Mouse (Mus musculus) limb, embryonic 15.5 days (tissue): ENCODE results near the gene F2rl1. TPM values are rescaled to one million over a fixed set of nuclear protein-coding genes. Genes with fewer than 3 reads are reported as not detected.

Source experiments
- ATAC-seq: fragments of 200-750 bp; cut with Nextera tagmentation; 2 replicates; pipeline ENCODE4 v1.8.0; 2017; ENCODE audit warnings: low read depth, moderate TSS enrichment; ENCODE audit not compliant: insufficient number of reproducible peaks, low FRiP score, low TSS enrichment
- H3K27ac ChIP-seq: fragments of 300-500 bp; sonication (generic); 2 replicates; pipeline ENCODE4 v1.5.1; 2015; ENCODE audit warnings: moderate library complexity, mild to moderate bottlenecking, inconsistent platforms
- H3K27me3 ChIP-seq: fragments of 300-500 bp; sonication (generic); 2 replicates; pipeline ENCODE4 v1.6.1; 2015; ENCODE audit warnings: inconsistent platforms
- H3K36me3 ChIP-seq: fragments of 300-500 bp; sonication (generic); 2 replicates; pipeline ENCODE4 v1.6.1; 2015; ENCODE audit warnings: inconsistent platforms
- H3K4me1 ChIP-seq: fragments of 300-500 bp; sonication (generic); 2 replicates; pipeline ENCODE4 v1.6.1; 2015; ENCODE audit warnings: inconsistent platforms
- H3K4me2 ChIP-seq: fragments of 300-500 bp; sonication (generic); 2 replicates; pipeline ENCODE4 v1.6.1; 2015; ENCODE audit warnings: mild to moderate bottlenecking, inconsistent platforms
- H3K4me3 ChIP-seq: fragments of 300-500 bp; sonication (generic); 2 replicates; pipeline ENCODE4 v1.5.1; 2015; ENCODE audit warnings: mild to moderate bottlenecking, inconsistent platforms
- H3K9ac ChIP-seq: fragments of 300-500 bp; sonication (generic); 2 replicates; pipeline ENCODE4 v1.6.1; 2015; ENCODE audit warnings: inconsistent platforms
- H3K9me3 ChIP-seq: fragments of 300-500 bp; sonication (generic); 2 replicates; pipeline ENCODE4 v1.6.1; 2016; ENCODE audit warnings: inconsistent platforms
- WGBS: fragments of 180-500 bp; shearing (Covaris S2); methylation state at CpG from one replicate; pipeline ENCODE4 v1.1.7; 2015; 5-methylcytosine and 5-hydroxymethylcytosine counted together
- polyA plus RNA-seq: library from polyadenylated mRNA; unstranded; fragments of >200 nt; fragmentation: Nextera tagmentation; extraction: Ambion mirVana; gene quantifications from 2 replicates; pipeline ENCODE4 v1.2.1, GENCODE M21; 2015

F2rl1 gene
- polyA plus RNA-seq, 1 experiment from 2014 or later = 5.3 TPM

DNA sequence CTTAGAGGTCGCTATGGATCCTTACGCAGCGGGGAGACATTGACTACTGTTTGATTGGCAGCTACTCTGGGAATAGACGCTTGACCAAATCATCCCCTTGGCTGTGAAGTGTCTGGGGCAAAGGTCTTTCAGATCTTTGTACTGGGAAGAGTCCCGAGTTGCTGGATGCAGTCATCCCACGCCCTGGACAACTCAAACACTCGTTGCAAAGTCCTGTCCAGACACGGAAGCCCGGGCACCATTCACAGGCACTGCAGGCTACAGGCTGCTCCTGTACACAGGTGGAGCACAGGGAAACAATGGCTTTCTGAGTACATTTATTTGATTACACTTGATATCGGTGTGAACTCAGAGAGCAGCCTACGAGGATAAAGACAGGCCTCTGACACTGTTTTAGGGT, 33.7 kb downstream of the F2rl1 start:
- Histone ChIP-seq H3K4me1 (peaks cover 8% of the 10 kb centered on the region; the same call in 1 of the 2 replicates), H3K9ac (no peak overlapping the region), H3K4me3 (no peak overlapping the region), H3K4me2 (no peak overlapping the region), H3K27ac (no peak overlapping the region), H3K36me3 (no peaks in the 10 kb centered on the region), H3K27me3 (no peaks in the 10 kb centered on the region), H3K9me3 (no peaks in the 10 kb centered on the region)
- 80% methylated on average over 11 of the region's 11 CpGs for WGBS
- no peak for ATAC-seq

DNA sequence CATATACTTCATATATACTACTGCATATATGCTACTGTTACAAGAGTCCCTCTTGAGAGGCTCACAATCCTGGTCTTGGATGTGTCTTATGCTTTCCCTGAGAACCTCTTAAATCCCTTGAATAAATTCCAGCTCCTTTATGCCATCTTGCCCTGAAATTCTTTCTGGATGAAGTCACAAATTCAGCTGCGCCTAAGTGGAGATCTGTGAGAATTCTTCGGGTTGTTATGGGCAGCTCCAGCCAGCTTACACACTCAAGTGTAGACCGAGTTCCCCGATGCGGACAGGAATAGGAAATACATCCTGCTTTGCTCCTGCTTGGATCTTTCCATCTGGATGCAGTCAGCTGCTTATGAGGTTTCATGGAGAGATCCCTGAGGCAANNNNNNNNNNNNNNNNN, 40.4 kb downstream of the F2rl1 start:
- peaks cover 11% of the 10 kb centered on the region; the same call in 1 of the 2 replicates for H3K4me1 ChIP-seq
- H3K27me3 ChIP-seq = no peaks in the 10 kb centered on the region
- peak overlapping the region; percentile 61; the same call in 1 of the 2 replicates for H3K27ac ChIP-seq
- H3K36me3 ChIP-seq = no peaks in the 10 kb centered on the region
- H3K9ac ChIP-seq = no peak overlapping the region
- H3K9me3 ChIP-seq = no peaks in the 10 kb centered on the region
- ATAC-seq = no peak; the same call in 1 of the 2 replicates
- H3K4me3 ChIP-seq = no peak overlapping the region
- no peak overlapping the region for H3K4me2 ChIP-seq
- WGBS = 11% methylated on average over 5 of the region's 5 CpGs

- Histone ChIP-seq H3K4me1 (peaks cover 11% of the 10 kb centered on the region; the same call in 1 of the 2 replicates), H3K27ac (no peak overlapping the region), H3K27me3 (no peaks in the 10 kb centered on the region), H3K4me3 (no peak overlapping the region), H3K4me2 (no peak overlapping the region), H3K9ac (no peak overlapping the region), H3K36me3 (no peaks in the 10 kb centered on the region), H3K9me3 (no peaks in the 10 kb centered on the region)
- ATAC-seq = no peak
- WGBS = 12% methylated on average over 4 of the region's 4 CpGs
Observed at GRCm38 (mm10) chr13:95481428-95481827, 43.6 kb downstream of the F2rl1 start.

DNA sequence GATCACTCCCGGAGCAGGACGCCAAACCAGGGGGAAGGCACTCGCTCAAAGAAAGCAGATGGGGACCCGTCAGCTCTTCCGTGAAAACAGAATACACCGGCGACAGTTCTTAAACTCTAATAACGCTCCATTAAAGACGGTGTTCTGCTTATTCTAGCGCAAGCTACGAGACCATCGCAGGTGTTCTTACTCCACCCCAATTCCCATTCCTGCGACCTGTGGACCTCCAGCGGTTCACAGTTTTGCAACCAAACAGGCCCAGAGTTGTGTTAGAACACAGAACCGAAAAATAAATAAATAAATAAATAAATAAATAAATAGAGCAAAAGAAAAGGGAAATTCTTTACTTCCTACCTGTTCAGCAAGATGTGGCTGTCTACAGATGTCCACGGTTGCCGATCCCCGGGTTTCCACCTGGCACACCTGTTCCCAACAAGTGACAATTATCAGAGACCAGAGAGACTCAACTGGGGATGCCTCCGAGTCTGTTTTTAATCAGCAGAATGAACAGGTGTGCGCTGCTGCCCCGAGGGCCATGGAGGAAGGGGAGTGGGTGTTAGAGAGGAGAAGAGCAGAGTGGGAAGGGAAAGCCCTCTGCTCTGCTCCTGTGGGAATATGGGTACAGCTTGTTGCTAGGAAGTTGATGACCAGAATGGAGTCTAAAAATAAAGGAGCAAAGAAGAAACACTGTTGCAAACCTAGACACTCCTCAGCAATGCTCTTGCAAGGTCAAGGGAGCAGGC, 46.2 kb downstream of the F2rl1 start, which contains the start of gene S100z:
TSS of gene S100z (minus strand) at position 51 of the 743 bp plus-strand sequence.
- Histone ChIP-seq H3K27me3 (no peaks in the 10 kb centered on the region), H3K9me3 (no peaks in the 10 kb centered on the region), H3K27ac (no peak within 1 kb of the TSS), H3K9ac (no peak within 1 kb of the TSS), H3K4me3 (no peak within 1 kb of the TSS), H3K4me2 (no peak within 1 kb of the TSS), H3K4me1 (no peaks in the 10 kb centered on the region), H3K36me3 (no peaks in the 10 kb centered on the region)
- 77% methylated on average over 21 of the region's 21 CpGs for WGBS
- no peak for ATAC-seq

- no peaks in the 10 kb centered on the region for H3K4me1 ChIP-seq
- ATAC-seq = no peak
Observed at GRCm38 (mm10) chr13:95477173-95477572, 47.9 kb downstream of the F2rl1 start.

DNA sequence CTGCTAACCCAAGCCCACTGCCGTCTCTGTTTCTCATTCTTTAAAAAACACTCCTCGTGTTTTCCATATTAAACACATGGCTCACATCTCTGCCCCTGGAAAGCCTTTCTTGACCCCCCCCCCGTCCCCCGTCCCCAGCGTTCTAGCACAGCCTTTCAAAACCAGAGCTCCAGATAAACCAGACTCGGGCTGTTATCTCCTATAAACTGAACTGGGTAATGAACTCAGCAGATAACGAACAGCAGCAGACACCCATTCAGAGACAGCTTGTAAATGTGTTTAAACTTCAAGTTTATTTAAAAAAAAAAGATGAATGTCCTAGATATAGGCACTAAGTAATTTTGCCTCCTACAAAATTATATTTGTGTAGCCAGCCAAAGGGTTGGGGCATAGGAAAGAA, 49.9 kb downstream of the F2rl1 start:
- WGBS = 35% methylated on average over 7 of the region's 7 CpGs
- H3K36me3 ChIP-seq = no peaks in the 10 kb centered on the region
- ATAC-seq = no peak
- no peaks in the 10 kb centered on the region for H3K27me3 ChIP-seq
- no peak overlapping the region for H3K9ac ChIP-seq
- no peaks in the 10 kb centered on the region for H3K9me3 ChIP-seq
- no peak overlapping the region for H3K27ac ChIP-seq
- H3K4me2 ChIP-seq = no peak overlapping the region
- H3K4me1 ChIP-seq = no peaks in the 10 kb centered on the region
- H3K4me3 ChIP-seq = no peak overlapping the region

More at GRCm38 (mm10) chr13:95477173-95477572, 47.9 kb downstream of the F2rl1 start:
- H3K4me3 ChIP-seq = no peak overlapping the region
- no peaks in the 10 kb centered on the region for H3K9me3 ChIP-seq
- no peak overlapping the region for H3K9ac ChIP-seq
- H3K4me2 ChIP-seq = no peak overlapping the region
- no peaks in the 10 kb centered on the region for H3K27me3 ChIP-seq
- WGBS = 60% methylated on average over 6 of the region's 6 CpGs
- no peaks in the 10 kb centered on the region for H3K36me3 ChIP-seq
- no peak overlapping the region for H3K27ac ChIP-seq

- 86% methylated on average over 3 of the region's 3 CpGs for WGBS
- Histone ChIP-seq H3K36me3 (no peaks in the 10 kb centered on the region), H3K9ac (no peak overlapping the region), H3K4me3 (no peak overlapping the region), H3K4me2 (no peak overlapping the region), H3K9me3 (no peaks in the 10 kb centered on the region), H3K27ac (no peak overlapping the region), H3K27me3 (no peaks in the 10 kb centered on the region), H3K4me1 (no peaks in the 10 kb centered on the region)
- no peak for ATAC-seq
Observed at GRCm38 (mm10) chr13:95474294-95474693, 50.7 kb downstream of the F2rl1 start.

- ATAC-seq = no peak
- WGBS = 90% methylated on average over 2 of the region's 2 CpGs
- H3K4me2 ChIP-seq = no peak overlapping the region
- no peaks in the 10 kb centered on the region for H3K9me3 ChIP-seq
- no peaks in the 10 kb centered on the region for H3K27me3 ChIP-seq
- no peaks in the 10 kb centered on the region for H3K36me3 ChIP-seq
- no peak overlapping the region for H3K4me3 ChIP-seq
- no peak overlapping the region for H3K9ac ChIP-seq
- no peaks in the 10 kb centered on the region for H3K4me1 ChIP-seq
- H3K27ac ChIP-seq = no peak overlapping the region
Observed at GRCm38 (mm10) chr13:95470970-95471369, 54.1 kb downstream of the F2rl1 start.

Other genes with a start within 250 kb of the F2rl1 start
- 58.9 and 59.9 TPM in 2 replicates for gene Zbed3, start 201.6 kb downstream of the F2rl1 start, polyA plus RNA-seq
- 29.7 and 30.8 TPM in 2 replicates for gene Aggf1, start 149.9 kb downstream of the F2rl1 start, polyA plus RNA-seq
- gene Crhbp, start 80.3 kb downstream of the F2rl1 start, polyA plus RNA-seq = 0.12 and 0.20 TPM in 2 replicates
- not detected in 2 replicates for gene S100z, start 46.5 kb downstream of the F2rl1 start, polyA plus RNA-seq
- gene F2r, start 93.3 kb upstream of the F2rl1 start, polyA plus RNA-seq = 72.4 and 74.6 TPM in 2 replicates
- 0.26 and 0.32 TPM in 2 replicates for gene F2rl2, start 171.6 kb upstream of the F2rl1 start, polyA plus RNA-seq